Mouse (Mus musculus): ENCODE data around the gene Atp1a1. TPM values are rescaled to one million over a fixed set of nuclear protein-coding genes. Genes with fewer than 3 reads are reported as not detected.

Gene Atp1a1
- total RNA-seq, 2 experiments from 2014 or later, result 660 to 766 TPM

Other genes starting within 250 kb of the Atp1a1 start
- gene Igsf3, start 227.6 kb downstream of the Atp1a1 start, total RNA-seq (2021), result 10 to 100 TPM; 11.6 to 12.5 TPM
- under 1 TPM in 1 of 2 experiments, not detected in 1; 0.08 TPM for gene Mab21l3, start 244.3 kb upstream of the Atp1a1 start, total RNA-seq (2021)